Mouse (Mus musculus) neural tube, embryonic 10.5 days (tissue): ENCODE data around the gene Gm49403.

Source experiments
- DNase-seq: peaks from one replicate; pipeline ENCODE4 v3.0.0-alpha.2; 2017; ENCODE audit warnings: low spot score; ENCODE audit errors: extremely low spot score

The Gm49403 gene

DNA sequence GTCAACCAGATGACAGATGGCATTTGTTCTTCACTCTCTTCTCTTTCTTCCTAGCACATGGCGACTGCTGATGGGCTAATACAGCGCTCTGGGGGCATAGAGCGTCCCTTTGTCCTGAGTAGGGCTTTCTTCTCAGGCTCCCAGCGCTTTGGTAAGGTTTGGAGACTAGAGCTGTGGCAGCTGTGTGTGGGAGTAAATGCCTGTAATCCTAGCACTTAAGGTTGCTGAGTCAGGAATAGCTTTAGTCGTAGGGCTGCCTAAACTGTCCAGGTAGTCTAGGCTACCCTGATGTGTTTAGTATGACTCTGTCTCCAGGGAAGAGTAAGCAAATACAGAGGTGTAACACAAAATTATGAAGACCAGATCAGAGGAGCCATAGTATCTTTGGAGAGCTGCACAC, 28.1 kb downstream of the Gm49403 start:
- DNase-seq = no peak

DNA sequence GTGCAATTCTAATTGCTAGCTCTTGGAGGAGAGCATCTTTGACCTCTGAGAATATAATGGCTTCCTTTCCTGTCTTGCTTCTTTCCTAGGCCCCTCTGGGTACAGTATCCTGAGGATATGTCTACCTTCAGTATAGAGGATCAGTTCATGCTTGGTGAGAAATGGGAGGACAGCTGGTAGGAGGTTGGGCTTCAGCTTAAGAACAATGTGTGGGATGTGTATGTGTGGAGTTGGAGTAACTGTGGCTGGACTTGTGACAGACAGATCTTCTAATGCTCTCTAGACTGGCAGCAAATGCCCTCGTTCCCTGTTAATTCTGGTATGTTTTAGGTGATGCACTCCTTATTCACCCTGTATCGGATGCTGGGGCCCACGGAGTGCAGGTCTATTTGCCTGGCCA, 30.5 kb downstream of the Gm49403 start:
- no peak for DNase-seq

DNA sequence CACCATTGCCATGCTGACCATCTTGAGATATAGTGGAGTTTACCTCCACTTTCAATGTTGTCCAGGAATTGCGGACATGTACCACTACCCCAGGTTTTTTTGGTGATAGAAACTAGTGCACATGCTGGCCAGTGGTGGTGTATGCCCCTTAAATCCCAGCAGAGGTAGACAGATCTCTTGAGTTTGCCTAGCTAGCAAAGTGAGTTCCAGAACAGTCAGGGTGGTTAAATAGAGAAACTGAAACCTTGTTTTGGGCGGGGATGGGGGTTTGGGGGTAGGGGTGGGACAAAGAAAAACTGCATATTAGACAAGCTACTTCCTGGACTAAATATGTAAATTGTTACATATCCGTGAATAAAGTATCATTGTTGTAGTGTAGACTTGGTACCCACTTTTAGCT, 35.3 kb downstream of the Gm49403 start:
- DNase-seq = no peak

DNA sequence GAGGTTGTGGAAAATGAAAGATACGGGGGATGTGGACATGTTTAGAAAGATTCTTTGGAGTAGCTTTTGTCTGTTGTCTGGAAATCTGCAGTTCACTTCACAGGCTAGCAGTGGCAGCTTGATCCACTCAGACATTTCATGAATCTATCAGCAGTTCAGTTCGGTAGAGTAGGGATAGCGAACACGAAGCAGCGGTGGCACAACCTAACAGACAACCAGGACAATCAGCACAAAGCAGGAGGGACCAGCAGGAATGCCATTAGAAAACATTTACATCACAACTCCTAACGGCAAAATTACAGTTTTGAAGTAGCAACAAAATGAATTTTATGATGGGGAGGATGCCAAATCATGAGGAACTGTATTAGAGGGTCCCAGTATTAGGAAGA, 35.9 kb downstream of the Gm49403 start:
- DNase-seq = no peak

DNA sequence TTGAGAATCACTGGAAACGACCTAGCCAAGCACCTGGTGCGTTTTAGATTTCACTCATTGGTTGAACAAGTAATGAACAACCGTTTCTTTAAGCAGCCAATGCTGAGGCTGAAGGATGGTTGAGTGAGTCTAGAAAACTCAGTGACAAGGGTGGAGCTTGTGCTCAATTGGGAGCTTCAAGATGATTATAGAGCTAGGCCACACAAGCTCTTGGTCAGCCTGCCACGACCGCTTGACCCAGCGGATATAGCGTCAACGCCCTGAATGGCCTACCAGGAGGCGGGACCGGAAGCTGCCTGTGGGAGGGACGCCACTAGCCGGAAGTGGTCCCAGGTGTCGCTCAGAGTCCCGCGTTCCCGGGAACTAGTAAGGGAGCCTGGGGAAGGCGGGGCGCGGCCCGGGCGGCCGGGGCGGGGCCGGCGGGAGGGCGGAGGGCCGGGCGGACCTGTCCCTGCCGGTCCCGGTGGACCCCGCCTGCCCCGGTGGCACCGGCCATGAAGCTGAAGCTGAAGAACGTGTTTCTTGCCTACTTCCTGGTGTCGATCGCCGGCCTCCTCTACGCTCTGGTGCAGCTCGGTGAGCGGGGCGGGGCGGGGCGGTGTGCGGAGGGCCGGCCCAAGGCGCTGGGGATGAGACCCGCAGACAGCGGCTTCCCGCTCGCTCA, 36.5 kb downstream of the Gm49403 start, which contains the start of gene B3gat3:
Gene B3gat3 (plus strand): TSS at position 302 of the 664 bp plus-strand sequence.
- DNase-seq = peak; percentile 99

DNA sequence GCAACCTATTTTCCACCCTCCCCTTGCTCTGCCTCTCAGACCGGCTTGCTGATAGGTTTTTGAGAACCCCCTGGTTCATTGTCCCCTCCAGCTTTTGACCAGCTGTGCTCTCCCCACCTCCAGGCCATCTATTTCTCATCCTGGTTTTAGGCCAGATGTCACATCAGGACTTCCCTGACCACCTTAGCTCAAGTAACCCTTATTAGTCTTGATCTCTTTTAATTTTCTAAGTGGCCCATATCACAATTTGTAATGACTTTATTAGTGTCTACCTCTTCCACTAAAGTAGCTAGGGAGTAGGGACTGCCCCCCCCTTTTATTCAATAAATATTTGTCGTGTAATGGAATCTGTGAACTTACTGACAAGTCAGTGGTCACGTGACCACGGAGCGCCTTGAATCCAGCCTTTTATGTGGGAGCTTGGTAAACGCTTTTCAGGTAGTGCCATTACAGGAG, 37.1 kb downstream of the Gm49403 start:
- DNase-seq = no peak

DNA sequence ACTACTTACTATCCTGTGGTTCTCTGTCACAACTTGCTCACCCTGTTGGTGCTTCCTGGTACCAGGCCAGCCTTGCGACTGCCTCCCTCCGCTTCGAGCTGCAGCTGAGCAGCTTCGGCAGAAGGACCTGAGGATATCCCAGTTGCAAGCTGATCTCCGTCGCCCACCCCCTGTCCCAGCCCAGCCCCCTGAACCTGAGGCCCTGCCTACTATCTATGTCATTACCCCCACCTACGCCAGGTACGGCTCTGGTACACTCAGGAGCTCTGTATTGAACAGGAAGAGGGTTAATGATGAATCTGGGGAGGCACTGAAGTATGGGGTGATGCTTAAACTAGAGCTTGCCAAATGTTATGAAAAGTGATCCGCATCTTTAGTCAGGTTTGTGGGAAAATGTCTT, 38.0 kb downstream of the Gm49403 start:
- DNase-seq = no peak

DNA sequence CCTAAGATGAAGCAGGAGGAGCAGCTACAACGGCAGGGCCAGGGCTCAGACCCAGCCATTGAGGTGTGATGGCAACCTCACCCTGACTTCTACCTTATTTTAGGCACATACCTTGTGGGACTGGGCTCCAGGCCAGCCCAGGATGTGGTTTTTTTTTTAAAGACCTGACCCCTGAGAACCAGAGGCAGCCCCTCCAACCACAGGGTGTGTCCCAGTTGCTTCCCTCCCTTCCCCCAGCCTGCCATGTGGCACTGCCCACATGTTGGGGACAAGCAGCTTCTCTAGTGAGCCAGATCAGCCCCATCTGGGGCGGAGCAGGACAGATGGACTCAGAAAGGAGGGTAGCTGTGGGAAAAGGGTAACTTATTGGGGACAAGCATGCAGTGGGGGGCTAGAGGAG, 43.0 kb downstream of the Gm49403 start:
- no peak for DNase-seq

DNA sequence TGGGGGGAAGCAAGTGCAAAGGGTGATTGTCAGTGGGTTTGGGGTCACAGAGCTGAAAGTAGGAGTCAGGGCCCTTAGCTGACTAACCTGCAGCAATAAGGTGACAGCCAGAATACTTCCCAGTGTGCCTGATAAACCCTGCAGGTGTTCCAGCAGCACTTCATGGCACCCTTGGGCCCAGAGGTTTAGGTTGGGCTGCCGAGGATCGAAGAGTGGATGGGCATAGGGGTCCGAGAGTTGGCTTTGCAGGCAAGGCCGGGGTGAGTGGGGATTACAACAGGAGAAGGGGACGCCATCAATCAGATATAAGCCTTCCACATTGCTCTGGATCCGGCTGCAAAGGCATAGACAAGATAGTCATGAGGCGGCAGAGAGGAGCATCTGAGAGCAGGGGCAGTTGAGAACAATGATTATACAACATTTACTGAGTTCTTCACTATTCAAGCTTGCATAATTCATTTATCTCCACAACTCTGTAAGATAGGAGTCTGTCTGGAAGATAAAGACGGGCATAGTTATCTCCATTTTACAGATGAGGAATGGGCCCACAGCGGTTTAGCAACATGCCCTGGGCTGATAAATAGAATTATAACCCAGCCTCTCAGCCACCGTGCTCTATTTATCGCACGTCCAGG, 44.3 kb downstream of the Gm49403 start:
- DNase-seq = no peak

DNA sequence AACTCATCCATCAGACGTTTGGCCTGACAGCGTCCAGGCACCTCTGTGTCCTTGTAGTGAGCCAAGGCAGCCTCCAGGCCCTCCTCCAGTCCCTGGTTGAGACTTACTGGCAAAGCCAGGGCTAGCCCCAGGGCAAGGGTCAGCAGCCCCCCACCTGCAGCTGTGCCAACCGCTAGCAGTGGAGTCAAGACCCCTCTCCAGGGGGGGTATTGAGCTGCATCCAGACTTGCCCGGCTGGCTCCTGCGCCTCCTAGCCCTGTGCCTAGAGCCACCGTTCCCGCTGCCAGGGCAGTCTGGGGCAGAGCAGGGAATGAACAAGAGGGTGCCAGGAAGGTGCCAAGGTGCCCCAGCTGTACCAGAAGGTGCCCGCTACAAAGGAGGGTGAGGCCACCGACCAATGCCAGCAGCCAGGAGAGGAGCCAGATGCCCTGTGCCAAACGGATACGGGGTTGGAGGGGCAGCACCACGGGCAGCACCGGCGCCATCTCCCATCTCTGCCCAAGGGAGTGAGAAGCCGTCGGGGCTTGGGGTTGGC, 45.0 kb downstream of the Gm49403 start:
- DNase-seq = no peak

DNA sequence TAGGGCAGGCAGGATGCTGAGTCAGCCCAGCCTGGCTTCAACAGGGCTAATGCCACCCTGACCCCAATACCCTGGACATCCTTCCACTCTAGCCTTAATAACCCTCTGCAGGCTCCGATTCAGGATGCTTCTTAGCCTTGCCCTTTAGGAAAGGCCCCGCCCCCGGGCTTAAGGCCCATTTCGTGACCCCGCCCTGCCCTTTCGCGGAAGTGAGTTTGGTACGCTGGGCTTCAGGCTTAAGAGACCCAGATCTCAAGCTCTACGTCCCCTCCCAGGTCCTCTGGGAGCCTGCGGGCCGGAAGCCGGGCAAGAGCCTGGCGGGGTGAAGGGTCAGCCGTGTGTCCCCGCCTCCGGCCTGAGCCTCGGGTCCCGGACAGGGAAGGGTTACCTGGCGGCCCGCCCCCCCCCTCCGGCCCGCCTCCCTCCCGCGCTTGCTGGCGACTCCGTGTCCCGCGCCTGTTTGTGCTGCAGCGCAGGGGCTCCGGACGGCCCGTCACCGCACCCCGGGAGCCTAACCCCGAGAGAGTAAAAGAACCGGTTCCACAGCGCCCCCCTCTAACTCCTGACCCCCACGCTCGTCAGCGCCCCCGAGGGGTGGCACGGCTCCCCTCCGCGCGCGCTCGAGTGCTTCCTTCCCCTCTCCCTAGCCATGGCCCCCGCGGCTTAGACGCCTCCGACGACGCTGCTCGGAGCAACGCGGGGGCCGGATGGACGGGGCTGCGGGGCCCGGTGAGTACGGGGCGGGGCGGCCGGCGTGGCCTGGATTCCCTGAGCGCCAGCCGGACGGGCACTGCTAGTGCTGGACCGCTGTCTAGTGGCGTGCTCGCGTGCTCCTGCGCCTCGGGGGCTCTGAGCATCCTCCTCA, 45.7 kb downstream of the Gm49403 start, which contains the start of the genes Rom1 and Eml3:
Gene Rom1 (minus strand): TSS at position 133 of the 865 bp plus-strand sequence.
Gene Eml3 (plus strand): TSS at position 329 of the 865 bp plus-strand sequence.
- peak; percentile 75 for DNase-seq

DNA sequence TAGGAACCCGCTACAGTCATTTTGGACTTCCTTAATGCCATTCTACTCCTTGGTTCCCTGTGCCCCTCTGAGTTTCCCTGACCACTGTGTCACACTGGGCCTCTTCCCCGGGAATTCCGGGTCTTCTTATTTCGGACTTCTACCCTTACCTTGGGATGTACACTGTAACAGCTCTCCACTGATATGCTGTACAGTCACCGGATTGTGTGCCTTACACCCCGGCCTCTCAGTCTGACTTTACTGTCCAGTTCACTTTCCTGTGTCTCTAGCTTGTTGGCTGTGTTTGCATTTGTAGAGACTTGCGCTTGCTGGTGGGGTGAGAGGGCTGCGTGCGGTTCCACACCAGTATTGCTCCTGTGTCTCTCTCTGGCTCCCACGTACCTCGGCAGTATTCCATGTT, 46.4 kb downstream of the Gm49403 start:
- no peak for DNase-seq

DNA sequence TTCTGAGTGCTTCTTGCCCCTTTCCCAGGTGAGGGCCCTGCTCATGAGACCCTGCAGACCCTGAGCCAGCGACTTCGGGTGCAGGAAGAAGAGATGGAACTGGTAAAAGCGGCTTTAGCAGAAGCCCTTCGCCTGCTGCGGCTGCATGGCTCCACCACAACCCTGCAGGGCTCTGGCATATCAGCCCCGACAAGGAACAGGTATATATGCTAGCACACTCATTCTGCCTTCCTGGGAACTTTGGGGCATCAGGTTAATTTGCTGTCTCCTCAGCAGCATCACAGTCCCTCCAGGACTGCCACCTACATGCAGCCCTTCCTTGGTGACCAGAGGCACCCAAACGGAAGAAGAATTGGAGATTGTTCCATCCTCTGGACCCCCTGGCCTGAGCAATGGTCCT, 47.0 kb downstream of the Gm49403 start:
- no peak for DNase-seq

DNA sequence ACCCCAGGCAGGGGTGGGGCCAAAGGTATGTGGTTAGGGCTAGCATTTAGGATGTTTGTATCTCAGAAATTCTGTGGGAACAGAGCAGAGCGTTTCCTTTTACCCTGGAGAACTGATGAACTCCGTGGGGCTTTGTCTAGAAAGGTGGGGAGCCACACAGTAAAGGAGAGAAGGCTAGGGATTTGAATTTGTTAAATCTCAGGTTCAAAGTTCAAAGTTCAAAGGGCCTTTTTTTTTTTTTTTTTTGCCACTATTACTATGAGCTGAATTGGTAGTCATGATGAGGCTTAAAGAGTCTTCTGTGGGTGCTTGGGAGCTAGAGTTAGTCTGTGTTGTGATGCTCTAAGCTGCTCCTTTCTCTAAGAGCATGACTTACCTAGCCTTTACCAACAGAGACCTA, 53.0 kb downstream of the Gm49403 start:
- DNase-seq = no peak
